Mouse (Mus musculus) forebrain, embryonic 13.5 days (tissue): ENCODE measurements at regions not wholly inside any gene's neighbourhood (a gene's known extent, or its start where the extent isn't known, plus 50 kb on each side); places are given as distances from the start of the nearest gene placed in this dataset.
A peak's percentile ranks its signal among the peaks of the same experiment; 100 is the strongest.

Source experiments
- ATAC-seq: fragments of 200-750 bp; cut with Nextera tagmentation; 2 replicates; pipeline ENCODE4 v1.8.0; 2017
- H3K27ac ChIP-seq: fragments of 300-500 bp; sonication (generic); 2 replicates; pipeline ENCODE4 v1.5.1; 2015; ENCODE audit warnings: inconsistent platforms, mild to moderate bottlenecking, moderate library complexity
- H3K27me3 ChIP-seq: fragments of 300-500 bp; sonication (generic); 2 replicates; pipeline ENCODE4 v1.6.1; 2015; ENCODE audit warnings: mild to moderate bottlenecking, inconsistent platforms
- H3K36me3 ChIP-seq: fragments of 300-500 bp; sonication (generic); 2 replicates; pipeline ENCODE4 v1.6.1; 2015; ENCODE audit warnings: mild to moderate bottlenecking, inconsistent platforms; ENCODE audit not compliant: poor library complexity, severe bottlenecking
- H3K4me1 ChIP-seq: fragments of 300-500 bp; sonication (generic); 2 replicates; pipeline ENCODE4 v1.6.1; 2015; ENCODE audit warnings: inconsistent platforms
- H3K4me2 ChIP-seq: fragments of 300-500 bp; sonication (generic); 2 replicates; pipeline ENCODE4 v1.6.1; 2015; ENCODE audit warnings: inconsistent platforms, mild to moderate bottlenecking, moderate library complexity
- H3K4me3 ChIP-seq: fragments of 300-500 bp; sonication (generic); 2 replicates; pipeline ENCODE4 v1.5.1; 2015; ENCODE audit warnings: mild to moderate bottlenecking, inconsistent platforms
- H3K9ac ChIP-seq: fragments of 300-500 bp; sonication (generic); 2 replicates; pipeline ENCODE4 v1.6.1; 2015; ENCODE audit warnings: mild to moderate bottlenecking, inconsistent platforms
- H3K9me3 ChIP-seq: fragments of 300-500 bp; sonication (generic); replicated peaks from 2 replicates; pipeline ENCODE4 v1.6.1; 2016; ENCODE audit warnings: inconsistent platforms
- WGBS: fragments of 180-500 bp; shearing (Covaris S2); methylation state at CpG from one replicate; pipeline ENCODE4 v1.1.7; 2015; 5-methylcytosine and 5-hydroxymethylcytosine counted together

DNA sequence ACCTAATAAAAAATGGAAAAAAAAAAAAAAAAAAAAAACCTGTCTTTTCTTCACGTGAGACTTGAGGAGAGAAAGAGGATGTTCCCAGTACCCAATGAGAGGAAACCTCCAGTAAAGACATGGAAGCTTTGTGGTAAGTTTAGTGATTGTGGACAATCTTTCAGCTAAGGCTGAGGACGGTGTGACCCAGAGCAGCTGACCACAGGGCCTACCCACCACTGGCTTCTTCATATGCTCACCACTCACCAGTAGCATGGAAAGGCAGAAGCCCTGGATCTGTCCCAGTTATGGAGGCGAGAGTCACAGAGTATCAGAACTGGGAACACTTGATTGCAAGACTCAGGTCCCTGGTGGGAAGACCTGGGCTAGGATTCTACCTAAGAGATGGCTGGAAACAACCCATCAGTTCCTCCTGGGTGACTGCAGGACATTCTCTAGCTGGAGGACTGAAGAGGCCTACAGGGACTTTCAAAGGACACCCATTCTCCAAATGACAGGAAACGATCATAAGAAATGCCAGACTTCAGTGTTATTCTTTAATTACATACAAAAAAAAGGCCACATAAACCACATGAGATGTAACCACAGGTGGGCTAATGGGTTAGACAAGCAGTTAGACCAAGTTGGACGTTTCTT lies 271.8 kb downstream of the Maf start:
- no peaks in the 10 kb centered on the region for H3K36me3 ChIP-seq
- peaks cover 8% of the 10 kb centered on the region; the same call in 1 of the 2 replicates for H3K27me3 ChIP-seq
- H3K4me3 ChIP-seq, result no peak overlapping the region
- no peaks in the 10 kb centered on the region for H3K9me3 ChIP-seq
- H3K9ac ChIP-seq, result no peak overlapping the region
- H3K4me2 ChIP-seq, result no peak overlapping the region
- no peak overlapping the region for H3K27ac ChIP-seq
- WGBS, result 89% methylated on average over 5 of the region's 5 CpGs
- H3K4me1 ChIP-seq, result peaks cover 4% of the 10 kb centered on the region; the same call in 1 of the 2 replicates
- ATAC-seq, result no peak

GRCm38 (mm10) chr8:115432396-115433040 lies 275.1 kb downstream of the Maf start:
- H3K27ac ChIP-seq, result no peak overlapping the region
- 79% methylated on average over 5 of the region's 5 CpGs for WGBS
- no peaks in the 10 kb centered on the region for H3K9me3 ChIP-seq
- H3K4me3 ChIP-seq, result no peak overlapping the region
- H3K9ac ChIP-seq, result no peak overlapping the region
- no peaks in the 10 kb centered on the region for H3K36me3 ChIP-seq
- no peak overlapping the region for H3K4me2 ChIP-seq
- ATAC-seq, result no peak
- peaks cover 11% of the 10 kb centered on the region for H3K27me3 ChIP-seq
- H3K4me1 ChIP-seq, result peaks cover 19% of the 10 kb centered on the region; the same call in 1 of the 2 replicates

GRCm38 (mm10) chr8:115430793-115431192 lies 276.8 kb downstream of the Maf start:
- H3K27ac ChIP-seq, result no peak overlapping the region
- no peak overlapping the region for H3K4me3 ChIP-seq
- 88% methylated on average over 3 of the region's 3 CpGs for WGBS
- peaks cover 19% of the 10 kb centered on the region for H3K4me1 ChIP-seq
- H3K4me2 ChIP-seq, result no peak overlapping the region
- no peak overlapping the region for H3K9ac ChIP-seq
- ATAC-seq, result no peak
- peaks cover 17% of the 10 kb centered on the region for H3K27me3 ChIP-seq
- H3K9me3 ChIP-seq, result no peaks in the 10 kb centered on the region
- no peaks in the 10 kb centered on the region for H3K36me3 ChIP-seq

DNA sequence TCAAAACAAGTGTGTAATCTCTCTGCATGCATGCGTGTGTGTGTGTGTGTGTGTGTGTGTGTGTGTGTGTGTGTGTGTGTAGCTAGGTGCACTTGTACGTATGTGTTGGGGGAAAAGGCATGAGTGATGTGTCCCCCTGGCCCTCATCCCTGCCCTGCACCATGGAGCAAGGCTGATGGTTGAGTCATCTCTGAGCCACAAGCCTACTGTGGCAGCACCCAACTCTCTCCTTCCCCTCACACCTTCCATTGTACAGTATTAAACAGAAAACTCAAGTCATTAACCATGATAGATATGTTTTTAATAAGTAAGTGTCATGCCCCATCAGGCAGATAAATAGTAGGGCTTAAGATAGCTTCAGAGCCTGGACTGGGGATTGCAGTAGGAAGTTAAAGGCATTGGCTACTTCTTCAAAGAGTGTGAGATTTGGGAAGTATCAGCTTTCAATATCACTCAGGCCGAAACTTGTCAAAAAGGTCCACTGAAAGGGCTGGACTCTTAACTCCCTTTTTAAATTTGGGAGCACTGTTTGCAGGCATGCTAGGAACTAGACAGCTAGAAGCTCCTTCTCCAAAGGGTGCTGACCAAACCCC lies 278.2 kb downstream of the Maf start:
- Histone ChIP-seq H3K4me3 (no peak overlapping the region), H3K36me3 (no peaks in the 10 kb centered on the region), H3K9me3 (no peaks in the 10 kb centered on the region), H3K4me1 (peaks cover 26% of the 10 kb centered on the region), H3K27me3 (peaks cover 23% of the 10 kb centered on the region), H3K9ac (no peak overlapping the region), H3K4me2 (no peak overlapping the region), H3K27ac (no peak overlapping the region)
- peak; percentile 46 for ATAC-seq
- 71% methylated on average over 3 of the region's 3 CpGs for WGBS

DNA sequence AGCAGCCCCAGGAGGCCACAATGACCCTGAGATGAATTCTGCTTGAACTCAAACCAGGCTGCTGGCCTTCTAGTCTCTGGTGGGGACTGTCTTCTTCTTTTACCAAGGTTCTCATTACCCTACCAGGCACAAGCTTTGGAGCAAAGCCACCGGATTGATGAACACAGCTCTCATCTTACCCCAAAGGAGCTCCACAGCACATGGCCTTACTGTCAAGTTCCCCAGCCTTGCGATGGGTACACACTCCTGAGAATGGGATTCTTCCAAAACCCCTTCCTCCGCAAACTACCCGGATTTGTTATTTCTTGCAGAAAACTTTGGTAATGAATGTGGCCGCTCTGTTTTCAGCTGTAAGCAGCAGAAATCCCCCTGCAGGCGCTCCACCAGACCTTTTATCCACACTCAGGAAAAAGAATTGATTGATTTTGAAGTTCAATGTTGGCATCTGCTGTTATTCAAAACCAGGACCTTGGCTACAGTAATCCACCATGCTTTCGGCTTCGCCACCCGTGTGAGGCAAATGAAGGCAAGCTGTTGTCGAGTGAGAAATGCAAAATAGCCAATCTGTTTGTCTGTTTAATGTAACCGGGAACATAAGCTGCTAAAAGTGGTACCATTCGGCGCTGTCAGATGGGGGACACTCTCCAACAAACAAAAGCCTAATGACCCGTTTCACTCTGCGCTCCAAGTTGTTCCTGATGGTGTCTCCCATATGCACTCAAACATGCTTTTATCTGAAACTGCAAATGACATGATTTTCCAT lies 278.9 kb downstream of the Maf start:
- no peaks in the 10 kb centered on the region for H3K9me3 ChIP-seq
- peak; percentile 87 for ATAC-seq
- 56% methylated on average over 15 of the region's 15 CpGs for WGBS
- peaks cover 26% of the 10 kb centered on the region for H3K27me3 ChIP-seq
- no peak overlapping the region for H3K4me2 ChIP-seq
- H3K9ac ChIP-seq, result no peak overlapping the region
- H3K4me1 ChIP-seq, result peaks cover 26% of the 10 kb centered on the region
- no peaks in the 10 kb centered on the region for H3K36me3 ChIP-seq
- no peak overlapping the region for H3K4me3 ChIP-seq
- no peak overlapping the region for H3K27ac ChIP-seq

GRCm38 (mm10) chr8:115428022-115428421 lies 279.6 kb downstream of the Maf start:
- Histone ChIP-seq H3K9me3 (no peaks in the 10 kb centered on the region), H3K4me3 (no peak overlapping the region), H3K27ac (no peak overlapping the region), H3K36me3 (no peaks in the 10 kb centered on the region), H3K4me2 (no peak overlapping the region), H3K27me3 (peaks cover 24% of the 10 kb centered on the region), H3K4me1 (peaks cover 26% of the 10 kb centered on the region), H3K9ac (no peak overlapping the region)
- 86% methylated on average over 2 of the region's 2 CpGs for WGBS
- no peak for ATAC-seq

GRCm38 (mm10) chr8:115427490-115427889 lies 280.1 kb downstream of the Maf start:
- Histone ChIP-seq H3K27ac (no peak overlapping the region), H3K9ac (no peak overlapping the region), H3K27me3 (peaks cover 18% of the 10 kb centered on the region; the same call in 1 of the 2 replicates), H3K4me1 (peaks cover 23% of the 10 kb centered on the region), H3K4me3 (no peak overlapping the region), H3K36me3 (no peaks in the 10 kb centered on the region), H3K9me3 (no peaks in the 10 kb centered on the region), H3K4me2 (no peak overlapping the region)
- 71% methylated on average over 3 of the region's 3 CpGs for WGBS
- ATAC-seq, result no peak

GRCm38 (mm10) chr8:115426543-115426942 lies 281.1 kb downstream of the Maf start:
- H3K36me3 ChIP-seq, result no peaks in the 10 kb centered on the region
- peaks cover 18% of the 10 kb centered on the region; the same call in 1 of the 2 replicates for H3K27me3 ChIP-seq
- WGBS, result 85% methylated on average over 3 of the region's 3 CpGs
- no peak for ATAC-seq
- no peak overlapping the region for H3K4me3 ChIP-seq
- H3K27ac ChIP-seq, result no peak overlapping the region
- no peak overlapping the region for H3K9ac ChIP-seq
- H3K9me3 ChIP-seq, result no peaks in the 10 kb centered on the region
- H3K4me1 ChIP-seq, result peaks cover 21% of the 10 kb centered on the region
- no peak overlapping the region for H3K4me2 ChIP-seq

DNA sequence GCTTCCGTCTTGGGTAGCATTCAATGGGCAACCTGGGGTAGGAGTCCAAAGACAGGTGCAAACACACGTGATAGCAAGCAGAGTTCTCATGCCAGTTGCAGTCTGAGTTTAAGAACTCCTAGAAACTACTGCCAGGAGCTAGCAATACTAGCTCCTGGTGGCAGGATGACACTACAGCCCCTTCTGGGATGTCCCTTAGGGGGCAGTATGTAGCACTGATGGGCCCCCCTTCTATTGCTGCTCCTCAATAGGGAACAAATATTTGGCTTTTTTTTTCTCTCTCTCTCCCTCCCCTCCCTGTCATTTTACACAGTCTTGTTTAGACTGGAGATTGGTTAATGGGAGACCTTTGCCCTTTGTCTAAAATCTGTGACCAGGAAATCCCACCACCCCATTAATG lies 282.2 kb downstream of the Maf start:
- 31% methylated on average over 2 of the region's 2 CpGs for WGBS
- peaks cover 21% of the 10 kb centered on the region for H3K4me1 ChIP-seq
- H3K27ac ChIP-seq, result no peak overlapping the region
- H3K4me3 ChIP-seq, result no peak overlapping the region
- H3K27me3 ChIP-seq, result peaks cover 18% of the 10 kb centered on the region; the same call in 1 of the 2 replicates
- H3K9me3 ChIP-seq, result no peaks in the 10 kb centered on the region
- H3K36me3 ChIP-seq, result no peaks in the 10 kb centered on the region
- no peak overlapping the region for H3K9ac ChIP-seq
- ATAC-seq, result no peak
- H3K4me2 ChIP-seq, result no peak overlapping the region

DNA sequence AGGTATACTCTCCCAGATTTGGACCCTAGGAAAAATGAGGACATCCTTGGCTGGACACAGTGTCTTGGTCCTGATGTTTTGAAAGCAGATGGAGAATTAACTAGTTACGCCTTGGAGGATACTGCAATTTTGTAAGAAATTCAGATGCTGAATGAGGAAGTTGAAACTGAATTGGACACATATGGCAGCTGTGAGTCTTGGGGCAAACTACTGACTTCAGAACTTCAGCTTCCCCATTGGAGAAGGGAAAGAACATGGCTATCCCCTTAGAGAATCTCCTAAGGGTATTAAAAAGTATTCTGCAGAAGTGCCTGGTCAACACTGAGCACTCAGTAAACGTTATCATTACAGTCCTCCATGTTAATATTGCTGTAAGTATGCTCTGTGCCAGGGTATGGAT lies 283.9 kb downstream of the Maf start:
- Histone ChIP-seq H3K4me3 (no peak overlapping the region), H3K4me2 (no peak overlapping the region), H3K27me3 (peaks cover 18% of the 10 kb centered on the region; the same call in 1 of the 2 replicates), H3K9me3 (no peaks in the 10 kb centered on the region), H3K36me3 (no peaks in the 10 kb centered on the region), H3K4me1 (peaks cover 13% of the 10 kb centered on the region), H3K27ac (no peak overlapping the region), H3K9ac (no peak overlapping the region)
- no peak for ATAC-seq
- 91% methylated on average over 2 of the region's 2 CpGs for WGBS

- peaks cover 18% of the 10 kb centered on the region; the same call in 1 of the 2 replicates for H3K27me3 ChIP-seq
- H3K36me3 ChIP-seq, result no peaks in the 10 kb centered on the region
- H3K9me3 ChIP-seq, result no peaks in the 10 kb centered on the region
- 87% methylated on average over 5 of the region's 5 CpGs for WGBS
- H3K4me2 ChIP-seq, result no peak overlapping the region
- no peak overlapping the region for H3K27ac ChIP-seq
- no peak for ATAC-seq
- H3K4me1 ChIP-seq, result peaks cover 7% of the 10 kb centered on the region
- H3K9ac ChIP-seq, result no peak overlapping the region
- H3K4me3 ChIP-seq, result no peak overlapping the region
These were observed 284.5 kb downstream of the Maf start for GRCm38 (mm10) chr8:115423056-115423455.

- no peak overlapping the region for H3K4me3 ChIP-seq
- WGBS, result 79% methylated on average over 3 of the region's 3 CpGs
- no peak overlapping the region for H3K27ac ChIP-seq
- no peaks in the 10 kb centered on the region for H3K9me3 ChIP-seq
- H3K36me3 ChIP-seq, result no peaks in the 10 kb centered on the region
- ATAC-seq, result no peak
- peaks cover 10% of the 10 kb centered on the region; the same call in 1 of the 2 replicates for H3K27me3 ChIP-seq
- no peak overlapping the region for H3K9ac ChIP-seq
- H3K4me2 ChIP-seq, result no peak overlapping the region
- H3K4me1 ChIP-seq, result peaks cover 4% of the 10 kb centered on the region
These were observed 287.1 kb downstream of the Maf start for GRCm38 (mm10) chr8:115420536-115420935.
